Mouse (Mus musculus) forebrain, embryonic 13.5 days (tissue): ENCODE data around the gene Cyb5d2. TPM values are rescaled to one million over a fixed set of nuclear protein-coding genes. Genes with fewer than 3 reads are reported as not detected.
"Not testable (repeated sequence)": the region's sequence is repeated elsewhere in the genome, so short reads cannot be mapped to it uniquely, and the experiment has no call there.

Experiments used
- ATAC-seq: fragments of 200-750 bp; cut with Nextera tagmentation; 2 replicates; pipeline ENCODE4 v1.8.0; 2017
- H3K27ac ChIP-seq: fragments of 300-500 bp; sonication (generic); 2 replicates; pipeline ENCODE4 v1.5.1; 2015; ENCODE audit warnings: inconsistent platforms, mild to moderate bottlenecking, moderate library complexity
- H3K27me3 ChIP-seq: fragments of 300-500 bp; sonication (generic); 2 replicates; pipeline ENCODE4 v1.6.1; 2015; ENCODE audit warnings: mild to moderate bottlenecking, inconsistent platforms
- H3K36me3 ChIP-seq: fragments of 300-500 bp; sonication (generic); 2 replicates; pipeline ENCODE4 v1.6.1; 2015; ENCODE audit warnings: mild to moderate bottlenecking, inconsistent platforms; ENCODE audit not compliant: poor library complexity, severe bottlenecking
- H3K4me1 ChIP-seq: fragments of 300-500 bp; sonication (generic); 2 replicates; pipeline ENCODE4 v1.6.1; 2015; ENCODE audit warnings: inconsistent platforms
- H3K4me2 ChIP-seq: fragments of 300-500 bp; sonication (generic); 2 replicates; pipeline ENCODE4 v1.6.1; 2015; ENCODE audit warnings: inconsistent platforms, mild to moderate bottlenecking, moderate library complexity
- H3K4me3 ChIP-seq: fragments of 300-500 bp; sonication (generic); 2 replicates; pipeline ENCODE4 v1.5.1; 2015; ENCODE audit warnings: mild to moderate bottlenecking, inconsistent platforms
- H3K9ac ChIP-seq: fragments of 300-500 bp; sonication (generic); 2 replicates; pipeline ENCODE4 v1.6.1; 2015; ENCODE audit warnings: mild to moderate bottlenecking, inconsistent platforms
- H3K9me3 ChIP-seq: fragments of 300-500 bp; sonication (generic); replicated peaks from 2 replicates; pipeline ENCODE4 v1.6.1; 2016; ENCODE audit warnings: inconsistent platforms
- WGBS: fragments of 180-500 bp; shearing (Covaris S2); methylation state at CpG from one replicate; pipeline ENCODE4 v1.1.7; 2015; 5-methylcytosine and 5-hydroxymethylcytosine counted together
- polyA plus RNA-seq: library from polyadenylated mRNA; unstranded; fragments of >200 nt; fragmentation: Nextera tagmentation; extraction: Ambion mirVana; gene quantifications from 2 replicates; pipeline ENCODE4 v1.2.1, GENCODE M21; 2015

Cyb5d2 gene
- polyA plus RNA-seq, 1 experiment from 2014 or later, result 5.9 TPM

- no peaks in the 10 kb centered on the region for H3K9me3 ChIP-seq
- H3K4me2 ChIP-seq, result no peak overlapping the region
- H3K27me3 ChIP-seq, result no peaks in the 10 kb centered on the region
- H3K27ac ChIP-seq, result no peak overlapping the region
- no peak overlapping the region for H3K4me3 ChIP-seq
- H3K4me1 ChIP-seq, result no peaks in the 10 kb centered on the region
- no peak overlapping the region for H3K9ac ChIP-seq
- H3K36me3 ChIP-seq, result peaks cover 36% of the 10 kb centered on the region
- no peak for ATAC-seq
- 87% methylated on average over 5 of the region's 5 CpGs for WGBS
Observed at GRCm38 (mm10) chr11:72770816-72771215, 25.1 kb downstream of the Cyb5d2 start.

GRCm38 (mm10) chr11:72770324-72770723 lies 25.6 kb downstream of the Cyb5d2 start:
- Histone ChIP-seq H3K27ac (no peak overlapping the region), H3K4me3 (no peak overlapping the region), H3K4me2 (no peak overlapping the region), H3K9ac (no peak overlapping the region), H3K27me3 (no peaks in the 10 kb centered on the region), H3K36me3 (peaks cover 36% of the 10 kb centered on the region), H3K4me1 (no peaks in the 10 kb centered on the region), H3K9me3 (no peaks in the 10 kb centered on the region)
- no peak for ATAC-seq
- whole genome bisulfite sequencing, result 91% methylated on average over 3 of the region's 3 CpGs

GRCm38 (mm10) chr11:72769061-72769460 lies 26.9 kb downstream of the Cyb5d2 start:
- H3K27ac ChIP-seq, result no peak overlapping the region
- H3K4me2 ChIP-seq, result no peak overlapping the region
- H3K27me3 ChIP-seq, result no peaks in the 10 kb centered on the region
- H3K36me3 ChIP-seq, result peaks cover 44% of the 10 kb centered on the region
- no peak overlapping the region for H3K9ac ChIP-seq
- H3K9me3 ChIP-seq, result no peaks in the 10 kb centered on the region
- 97% methylated on average over 3 of the region's 3 CpGs for WGBS
- no peak overlapping the region for H3K4me3 ChIP-seq
- ATAC-seq, result no peak
- H3K4me1 ChIP-seq, result no peaks in the 10 kb centered on the region

GRCm38 (mm10) chr11:72767716-72768115 lies 28.2 kb downstream of the Cyb5d2 start:
- 92% methylated on average over 8 of the region's 8 CpGs for WGBS
- no peak overlapping the region for H3K27ac ChIP-seq
- H3K9me3 ChIP-seq, result no peaks in the 10 kb centered on the region
- H3K4me2 ChIP-seq, result no peak overlapping the region
- H3K27me3 ChIP-seq, result no peaks in the 10 kb centered on the region
- H3K4me1 ChIP-seq, result no peaks in the 10 kb centered on the region
- no peak for ATAC-seq
- no peak overlapping the region for H3K9ac ChIP-seq
- H3K36me3 ChIP-seq, result peaks cover 57% of the 10 kb centered on the region
- H3K4me3 ChIP-seq, result no peak overlapping the region

- WGBS, result 86% methylated on average over 4 of the region's 4 CpGs
- peaks cover 77% of the 10 kb centered on the region for H3K36me3 ChIP-seq
- ATAC-seq, result no peak
- H3K4me3 ChIP-seq, result no peak overlapping the region
- no peak overlapping the region for H3K9ac ChIP-seq
- H3K4me2 ChIP-seq, result no peak overlapping the region
- no peaks in the 10 kb centered on the region for H3K4me1 ChIP-seq
- no peaks in the 10 kb centered on the region for H3K27me3 ChIP-seq
- H3K27ac ChIP-seq, result no peak overlapping the region
- H3K9me3 ChIP-seq, result no peaks in the 10 kb centered on the region
Observed at GRCm38 (mm10) chr11:72764270-72764669, 31.7 kb downstream of the Cyb5d2 start.

DNA sequence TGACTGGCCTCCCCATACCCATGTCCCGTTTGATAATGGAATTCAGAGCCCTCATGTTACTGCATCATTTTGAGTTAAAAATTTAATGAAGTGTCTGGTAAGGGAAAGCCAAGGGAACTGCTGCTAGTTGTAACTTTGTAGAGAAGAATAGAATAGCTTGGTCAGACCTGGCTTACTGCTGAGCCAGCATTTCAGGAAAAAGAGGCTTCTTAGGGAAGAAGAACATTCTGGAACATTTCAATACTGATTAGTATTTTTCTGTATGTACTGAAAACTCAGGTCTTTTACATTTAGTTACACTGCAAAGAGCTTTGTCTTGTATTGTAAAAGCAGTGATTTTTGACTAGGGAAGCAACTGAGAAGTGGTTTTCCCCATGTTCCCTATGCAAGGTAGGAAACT lies 35.2 kb downstream of the Cyb5d2 start:
- no peak overlapping the region for H3K4me2 ChIP-seq
- H3K36me3 ChIP-seq, result peaks cover 89% of the 10 kb centered on the region
- H3K27me3 ChIP-seq, result no peaks in the 10 kb centered on the region
- no peak overlapping the region for H3K9ac ChIP-seq
- no peak overlapping the region for H3K27ac ChIP-seq
- no peaks in the 10 kb centered on the region for H3K4me1 ChIP-seq
- 85% methylated on average over 1 of the region's 1 CpGs for WGBS
- H3K4me3 ChIP-seq, result no peak overlapping the region
- no peaks in the 10 kb centered on the region for H3K9me3 ChIP-seq
- ATAC-seq, result no peak

- Histone ChIP-seq H3K4me1 (no peaks in the 10 kb centered on the region), H3K9me3 (no peaks in the 10 kb centered on the region), H3K27ac (no peak overlapping the region), H3K4me3 (no peak overlapping the region), H3K4me2 (no peak overlapping the region), H3K9ac (no peak overlapping the region), H3K27me3 (no peaks in the 10 kb centered on the region), H3K36me3 (peaks cover 98% of the 10 kb centered on the region)
- WGBS, result 97% methylated on average over 6 of the region's 6 CpGs
- ATAC-seq, result no peak
Observed at GRCm38 (mm10) chr11:72759581-72759980, 36.4 kb downstream of the Cyb5d2 start.

- no peak for ATAC-seq
- Histone ChIP-seq H3K9me3 (no peaks in the 10 kb centered on the region), H3K36me3 (peaks cover 98% of the 10 kb centered on the region), H3K4me2 (no peak overlapping the region), H3K27me3 (no peaks in the 10 kb centered on the region), H3K4me1 (no peaks in the 10 kb centered on the region), H3K27ac (no peak overlapping the region), H3K4me3 (no peak overlapping the region), H3K9ac (no peak overlapping the region)
- WGBS, result 95% methylated on average over 5 of the region's 5 CpGs
Observed at GRCm38 (mm10) chr11:72758316-72758715, 37.6 kb downstream of the Cyb5d2 start.

GRCm38 (mm10) chr11:72751956-72752355 lies 44.0 kb downstream of the Cyb5d2 start:
- Histone ChIP-seq H3K9me3 (no peaks in the 10 kb centered on the region), H3K4me3 (no peak overlapping the region), H3K4me1 (no peaks in the 10 kb centered on the region), H3K9ac (no peak overlapping the region), H3K27ac (no peak overlapping the region), H3K4me2 (no peak overlapping the region), H3K27me3 (no peaks in the 10 kb centered on the region), H3K36me3 (peaks cover 98% of the 10 kb centered on the region)
- 48% methylated on average over 2 of the region's 2 CpGs for WGBS
- no peak for ATAC-seq

GRCm38 (mm10) chr11:72739048-72739447 lies 56.9 kb downstream of the Cyb5d2 start:
- H3K36me3 ChIP-seq, result peaks cover 51% of the 10 kb centered on the region
- 95% methylated on average over 1 of the region's 1 CpGs for WGBS
- ATAC-seq, result no peak

DNA sequence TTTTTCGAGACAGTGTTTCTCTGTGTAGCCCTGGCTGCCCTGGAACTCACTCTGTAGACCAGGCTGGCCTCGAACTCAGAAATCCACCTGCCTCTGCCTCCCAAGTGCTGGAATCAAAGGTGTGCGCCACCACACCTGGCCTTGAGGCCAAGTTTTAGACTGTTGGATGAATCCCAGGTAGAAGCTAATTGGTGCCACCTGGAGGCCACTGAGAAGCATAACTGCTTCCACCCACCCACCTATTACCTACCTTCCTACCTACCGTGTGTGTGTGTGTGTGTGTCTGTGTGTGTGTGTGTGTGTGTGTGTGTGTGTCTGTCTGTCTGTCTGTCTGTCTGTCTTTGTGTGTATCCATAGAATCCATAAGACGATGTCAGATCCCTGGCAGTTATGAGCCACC lies 58.4 kb downstream of the Cyb5d2 start:
- not testable (repeated sequence) for H3K4me2 ChIP-seq, ATAC-seq, H3K27me3 ChIP-seq, H3K9me3 ChIP-seq, H3K9ac ChIP-seq, H3K27ac ChIP-seq, H3K4me3 ChIP-seq, H3K4me1 ChIP-seq
- peaks cover 53% of the 10 kb centered on the region for H3K36me3 ChIP-seq
- WGBS, result 90% methylated on average over 5 of the region's 5 CpGs

More at GRCm38 (mm10) chr11:72739048-72739447, 56.9 kb downstream of the Cyb5d2 start:
- Histone ChIP-seq H3K27me3 (no peaks in the 10 kb centered on the region), H3K9ac (no peak overlapping the region), H3K27ac (no peak overlapping the region), H3K9me3 (no peaks in the 10 kb centered on the region), H3K4me3 (no peak overlapping the region), H3K4me2 (no peak overlapping the region), H3K4me1 (no peaks in the 10 kb centered on the region)

DNA sequence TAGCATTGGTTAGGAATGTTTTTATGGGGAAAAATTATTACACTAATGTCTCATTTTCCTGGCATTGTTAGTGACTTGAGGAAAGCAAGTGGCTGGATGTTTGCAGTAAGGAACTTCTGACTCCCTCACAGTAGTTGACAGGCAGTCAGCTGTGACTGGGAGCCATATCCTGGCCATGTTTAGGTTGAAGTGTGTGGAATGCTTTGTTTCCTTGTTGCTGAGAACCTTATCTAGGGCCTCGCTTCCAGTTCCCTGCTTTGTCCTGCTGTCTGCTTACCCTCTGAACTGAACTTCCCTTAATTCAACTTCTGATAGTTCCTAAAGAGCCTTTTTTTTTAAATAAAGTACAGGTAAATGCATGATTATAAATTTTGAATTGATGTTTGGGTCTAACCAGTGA lies 59.6 kb downstream of the Cyb5d2 start:
- peaks cover 61% of the 10 kb centered on the region for H3K36me3 ChIP-seq
- H3K27ac ChIP-seq, result no peak overlapping the region
- H3K9ac ChIP-seq, result no peak overlapping the region
- ATAC-seq, result no peak
- H3K27me3 ChIP-seq, result no peaks in the 10 kb centered on the region
- no peak overlapping the region for H3K4me2 ChIP-seq
- WGBS, result 68% methylated on average over 1 of the region's 1 CpGs
- no peak overlapping the region for H3K4me3 ChIP-seq
- no peaks in the 10 kb centered on the region for H3K4me1 ChIP-seq
- H3K9me3 ChIP-seq, result no peaks in the 10 kb centered on the region

- Histone ChIP-seq H3K4me2 (no peak overlapping the region), H3K4me3 (no peak overlapping the region), H3K36me3 (peaks cover 63% of the 10 kb centered on the region), H3K9ac (no peak overlapping the region), H3K4me1 (no peaks in the 10 kb centered on the region), H3K27me3 (no peaks in the 10 kb centered on the region), H3K9me3 (no peaks in the 10 kb centered on the region), H3K27ac (no peak overlapping the region; the same call in 1 of the 2 replicates)
- no peak for ATAC-seq
- 76% methylated on average over 2 of the region's 2 CpGs for WGBS
Observed at GRCm38 (mm10) chr11:72735519-72735860, 60.5 kb downstream of the Cyb5d2 start.
